Mouse (Mus musculus): ENCODE data around the gene Eif4e2.

Eif4e2 gene

GRCm38 (mm10) chr1:87258484-87258883 lies 44.8 kb downstream of the Eif4e2 start:
- in situ Hi-C loops (cut with MboI, MseI): no loop called here

DNA sequence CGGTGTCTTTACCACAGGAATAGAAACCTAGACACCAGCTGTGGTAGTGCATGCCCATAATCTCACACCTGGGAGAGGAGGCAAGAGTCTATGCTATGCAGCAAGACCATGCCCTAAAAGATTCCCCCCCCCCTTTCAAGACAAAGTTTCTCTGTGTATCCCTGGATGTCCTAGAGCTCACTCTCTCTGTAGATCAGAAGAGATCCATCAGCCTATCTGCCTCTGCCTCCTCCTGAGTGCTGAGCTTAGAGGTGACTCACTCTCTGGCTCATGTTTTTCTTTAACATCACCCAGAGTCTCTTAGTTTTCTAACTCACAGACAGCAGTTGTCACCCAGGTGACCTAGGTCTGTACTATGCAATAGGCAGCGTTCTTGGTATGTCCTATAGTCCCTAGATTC lies 45.6 kb downstream of the Eif4e2 start:
- in situ Hi-C loops (cut with MboI, MseI): no loop called here

GRCm38 (mm10) chr1:87263257-87263656 lies 49.5 kb downstream of the Eif4e2 start:
- in situ Hi-C loops (cut with MboI, MseI): no loop called here

DNA sequence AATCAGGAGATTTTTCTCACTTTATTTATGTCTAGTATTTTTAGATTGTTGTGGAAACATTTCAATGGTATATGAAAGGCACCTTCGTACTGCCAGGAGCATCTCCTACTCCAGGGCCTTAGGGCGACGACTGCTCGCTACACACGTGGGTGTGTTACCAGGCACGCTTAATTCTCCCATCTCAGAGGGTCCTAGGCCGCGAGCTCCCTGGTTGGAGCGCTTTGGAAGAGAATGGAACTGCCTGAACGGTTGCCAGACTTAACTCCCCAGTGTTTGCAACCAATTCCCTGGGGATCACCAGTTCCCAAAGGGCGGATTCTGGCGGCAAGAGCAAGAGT lies 50.1 kb downstream of the Eif4e2 start:
- in situ Hi-C loops (cut with MboI, MseI): no loop called here

- in situ Hi-C loops (cut with MboI, MseI): no loop called here
These were observed 50.7 kb downstream of the Eif4e2 start, which contains the start of gene Efhd1 for GRCm38 (mm10) chr1:87264134-87265006. TSS of gene Efhd1 (plus strand) at chr1:87264363.

DNA sequence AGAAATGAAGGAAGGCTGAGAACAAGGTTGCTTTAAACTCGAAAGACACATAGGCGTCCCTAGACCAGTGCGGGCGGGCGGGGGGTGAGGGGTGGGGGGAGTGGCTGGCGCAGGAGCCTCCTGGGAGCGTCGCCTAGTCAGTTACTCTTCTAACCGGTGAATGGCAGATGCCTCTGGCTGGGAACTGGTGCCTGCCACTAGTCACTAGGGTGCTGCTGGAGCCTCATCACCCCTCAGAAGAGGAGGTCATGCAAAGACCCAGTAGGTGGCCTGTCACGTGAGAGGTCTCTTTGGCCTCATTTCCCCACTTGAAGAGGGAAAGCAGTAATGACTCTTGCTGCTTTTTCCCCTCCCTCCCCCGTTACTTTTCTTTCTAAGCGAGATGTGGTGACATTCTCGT lies 51.5 kb downstream of the Eif4e2 start:
- in situ Hi-C loops (cut with MboI, MseI): no loop called here

- in situ Hi-C loops (cut with MboI, MseI): no loop called here
These were observed 52.8 kb downstream of the Eif4e2 start for GRCm38 (mm10) chr1:87266296-87267090.

GRCm38 (mm10) chr1:87270204-87270603 lies 56.5 kb downstream of the Eif4e2 start:
- in situ Hi-C loops (cut with MboI, MseI): no loop called here

DNA sequence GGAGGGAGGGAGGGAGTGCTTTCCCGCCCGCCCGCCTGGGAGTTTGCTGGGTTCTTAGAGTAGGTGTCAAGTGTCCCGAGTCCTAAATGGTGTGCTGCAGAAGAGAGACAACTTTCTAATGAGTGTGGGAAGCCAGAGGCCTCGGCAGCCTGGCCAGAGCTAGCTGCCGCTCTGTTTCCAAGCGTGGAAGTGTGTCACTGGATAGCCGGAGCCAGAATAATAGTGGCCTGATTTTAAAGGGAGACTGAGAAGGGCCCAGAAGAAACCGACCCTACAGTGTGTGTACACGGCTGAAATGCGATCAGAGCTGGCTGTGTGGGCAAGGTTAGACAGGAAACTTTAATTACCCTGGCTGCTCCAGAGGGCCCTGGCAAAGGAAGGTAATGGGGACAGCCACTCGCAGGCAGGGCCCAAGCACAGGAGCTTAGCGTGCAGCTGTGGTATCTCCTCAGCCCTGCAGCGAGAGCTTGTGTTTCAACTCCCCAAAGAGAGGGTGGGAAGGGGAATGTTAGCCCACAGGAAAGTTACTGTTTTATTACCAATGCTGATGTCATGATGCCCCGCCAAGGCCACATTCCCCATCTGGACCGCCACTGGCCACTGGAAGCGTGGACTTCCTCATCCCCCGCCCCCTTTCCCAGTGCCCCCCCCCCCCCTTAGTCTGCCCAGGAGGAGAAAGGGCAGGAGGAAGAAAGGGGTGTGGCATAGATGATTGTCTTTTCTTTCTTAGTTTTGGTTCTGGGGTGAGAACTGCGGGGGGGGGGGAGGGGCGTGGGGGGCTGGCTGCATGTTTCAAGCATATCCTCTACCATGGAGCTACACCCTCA lies 57.1 kb downstream of the Eif4e2 start:
- in situ Hi-C loops (cut with MboI, MseI): no loop called here

GRCm38 (mm10) chr1:87271596-87271995 lies 57.9 kb downstream of the Eif4e2 start:
- in situ Hi-C loops (cut with MboI, MseI): no loop called here

DNA sequence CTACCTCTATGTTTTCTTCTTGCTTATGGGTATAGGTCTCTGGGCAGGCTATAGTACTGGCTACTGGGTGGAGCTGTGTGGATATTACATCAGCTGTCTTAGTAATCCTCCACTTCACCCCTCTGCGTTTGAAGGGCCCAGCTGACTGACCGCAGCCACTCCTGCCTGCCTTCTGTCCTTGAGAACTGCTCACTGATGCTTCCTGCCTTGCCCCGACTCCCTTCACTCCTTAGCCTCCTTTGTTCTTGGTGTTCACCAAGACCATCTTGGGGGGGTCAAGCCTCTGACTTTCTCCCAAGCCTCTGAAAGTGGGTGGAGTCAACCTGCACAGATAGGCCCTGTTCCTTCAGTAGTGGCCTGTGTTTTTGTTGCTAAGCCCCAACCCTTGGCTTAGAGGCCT lies 58.7 kb downstream of the Eif4e2 start:
- in situ Hi-C loops (cut with MboI, MseI): no loop called here

DNA sequence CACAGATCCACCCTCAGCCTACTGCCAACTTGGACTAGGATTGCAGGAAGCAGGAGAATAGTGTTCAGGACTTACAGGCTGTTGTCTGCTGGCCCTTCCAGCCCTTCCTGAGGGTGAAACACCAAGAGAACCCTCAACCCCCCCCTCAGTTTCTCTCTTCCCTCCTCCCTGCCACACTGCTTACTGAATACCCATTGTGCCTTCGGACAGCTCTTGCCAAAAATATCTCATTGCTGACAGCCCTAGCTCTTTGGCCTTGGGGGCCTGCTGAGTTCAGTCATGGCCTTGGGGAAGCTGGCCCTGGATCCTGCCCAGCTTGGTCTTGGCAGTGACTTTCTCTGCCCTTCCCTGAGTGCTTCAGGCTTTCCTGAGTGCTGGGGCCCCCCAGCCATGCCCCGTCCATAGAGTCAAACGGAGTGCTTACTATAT lies 59.8 kb downstream of the Eif4e2 start:
- in situ Hi-C loops (cut with MboI, MseI): no loop called here

GRCm38 (mm10) chr1:87274134-87274533 lies 60.4 kb downstream of the Eif4e2 start:
- in situ Hi-C loops (cut with MboI, MseI): no loop called here

DNA sequence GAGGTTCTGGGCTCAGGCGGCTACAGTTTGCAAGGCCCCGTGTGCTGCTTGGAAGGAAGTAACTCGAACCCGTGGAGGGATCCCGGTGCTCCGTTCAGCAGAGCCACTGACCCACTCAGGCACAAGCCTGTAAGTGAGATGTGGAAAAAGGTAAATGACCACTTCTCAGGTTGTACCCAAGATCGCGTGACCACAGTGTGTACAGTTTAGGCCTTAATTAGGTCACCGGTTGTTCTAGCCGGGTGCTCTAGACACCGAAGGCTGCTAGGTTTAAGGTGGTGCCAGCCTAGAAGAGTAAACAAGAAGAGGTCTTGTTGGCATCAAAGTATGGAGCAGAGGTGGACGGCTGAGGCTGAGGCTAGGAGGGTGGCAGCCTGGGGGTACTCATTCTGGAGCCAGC lies 61.4 kb downstream of the Eif4e2 start:
- in situ Hi-C loops (cut with MboI, MseI): no loop called here

DNA sequence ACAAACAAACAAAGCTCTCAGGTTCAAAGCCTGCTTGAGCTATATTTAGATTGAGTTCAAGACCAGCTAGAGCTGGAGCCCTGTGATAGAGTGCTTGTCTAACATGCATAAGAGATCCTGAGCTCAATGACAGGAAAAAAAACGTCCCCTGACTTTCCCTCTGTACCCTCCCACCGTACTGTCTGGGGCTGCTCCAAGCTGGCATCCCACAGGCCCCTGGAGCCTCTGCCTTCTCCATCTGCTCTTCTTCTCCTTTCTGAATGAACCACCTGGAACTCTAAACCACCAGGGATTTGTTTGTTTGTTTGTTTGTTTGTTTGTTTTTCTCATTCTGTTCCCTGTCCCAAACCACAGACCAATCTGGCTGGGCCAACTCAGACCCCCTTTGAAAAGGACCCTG lies 62.3 kb downstream of the Eif4e2 start:
- in situ Hi-C loops (cut with MboI, MseI): no loop called here

DNA sequence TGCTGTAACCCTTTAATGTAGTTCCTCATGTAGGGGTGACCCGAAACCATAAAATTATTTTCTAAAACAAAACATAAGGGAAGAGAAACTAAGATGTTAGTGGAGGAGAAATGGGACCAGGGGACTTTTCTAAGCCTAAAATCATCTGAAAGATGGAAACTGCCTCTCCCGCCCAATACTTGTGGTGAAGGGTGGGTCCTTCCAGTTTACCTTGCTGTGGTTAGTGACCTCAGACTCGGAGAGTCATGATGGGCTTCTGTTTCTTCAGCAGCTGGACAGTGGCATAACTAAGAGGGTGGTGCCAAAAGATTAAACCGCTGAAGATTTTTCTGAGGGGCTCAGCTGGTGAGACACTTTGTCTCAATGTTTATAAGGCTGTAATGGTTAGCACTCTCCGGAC lies 66.6 kb downstream of the Eif4e2 start:
- in situ Hi-C loops (cut with MboI, MseI): no loop called here

DNA sequence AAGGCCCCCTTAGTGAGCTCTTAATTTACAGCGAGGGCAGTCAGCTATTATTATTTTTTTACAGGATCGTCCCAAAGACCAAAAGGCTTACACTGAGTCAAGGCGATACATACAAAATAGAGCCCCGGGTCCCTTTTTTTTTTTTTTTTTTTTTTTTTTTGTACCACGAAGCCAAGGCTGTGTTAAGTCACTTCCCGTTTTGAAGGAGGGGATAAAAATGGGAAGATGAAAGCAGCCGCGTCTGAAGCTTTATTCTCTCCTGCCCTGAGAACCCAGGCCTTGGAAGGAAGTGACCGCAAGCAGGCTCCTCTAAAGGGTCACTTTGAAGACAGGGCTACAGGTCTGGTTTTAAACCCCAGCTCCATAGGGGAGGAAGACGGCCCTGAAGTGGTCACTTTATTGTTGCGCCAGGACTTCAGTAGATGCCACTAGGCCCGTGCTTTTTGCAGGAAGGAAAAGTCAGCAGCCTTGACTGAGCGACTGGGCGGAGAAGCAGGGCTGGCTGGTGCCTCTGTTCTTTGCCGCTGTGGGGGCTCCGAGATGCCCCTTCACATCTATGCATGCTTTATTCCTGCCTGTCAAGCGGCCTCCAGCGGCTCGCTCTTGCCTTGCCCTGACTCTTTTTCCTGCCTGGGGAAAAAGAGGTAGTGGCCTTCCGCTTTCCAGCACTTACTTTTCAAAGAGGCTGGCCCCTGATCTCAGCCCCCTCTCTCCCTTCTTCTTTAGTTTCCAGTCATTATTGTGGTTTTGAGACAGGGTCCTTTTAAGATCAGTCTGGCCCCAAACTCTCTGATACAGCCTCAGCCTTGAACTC lies 68.1 kb downstream of the Eif4e2 start:
- in situ Hi-C loops (cut with MboI, MseI): no loop called here

DNA sequence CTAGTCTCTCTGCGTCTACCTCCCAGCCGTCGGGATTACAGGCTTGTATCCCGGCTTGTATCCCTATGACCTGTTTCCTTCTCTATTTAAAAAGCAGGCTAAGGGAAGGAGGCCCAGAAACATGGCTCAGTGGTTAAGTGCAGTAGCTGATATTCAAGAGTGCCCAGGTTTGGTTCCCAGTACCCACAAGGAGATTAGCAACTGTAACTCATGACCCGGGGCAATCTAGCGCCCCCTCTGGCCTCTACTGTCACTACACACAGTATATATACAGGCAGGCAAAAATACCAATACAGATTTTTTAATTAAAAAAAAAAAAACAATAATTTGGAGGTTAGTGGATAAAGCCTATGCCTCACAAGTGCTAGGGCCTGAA lies 68.7 kb downstream of the Eif4e2 start:
- in situ Hi-C loops (cut with MboI, MseI): no loop called here

DNA sequence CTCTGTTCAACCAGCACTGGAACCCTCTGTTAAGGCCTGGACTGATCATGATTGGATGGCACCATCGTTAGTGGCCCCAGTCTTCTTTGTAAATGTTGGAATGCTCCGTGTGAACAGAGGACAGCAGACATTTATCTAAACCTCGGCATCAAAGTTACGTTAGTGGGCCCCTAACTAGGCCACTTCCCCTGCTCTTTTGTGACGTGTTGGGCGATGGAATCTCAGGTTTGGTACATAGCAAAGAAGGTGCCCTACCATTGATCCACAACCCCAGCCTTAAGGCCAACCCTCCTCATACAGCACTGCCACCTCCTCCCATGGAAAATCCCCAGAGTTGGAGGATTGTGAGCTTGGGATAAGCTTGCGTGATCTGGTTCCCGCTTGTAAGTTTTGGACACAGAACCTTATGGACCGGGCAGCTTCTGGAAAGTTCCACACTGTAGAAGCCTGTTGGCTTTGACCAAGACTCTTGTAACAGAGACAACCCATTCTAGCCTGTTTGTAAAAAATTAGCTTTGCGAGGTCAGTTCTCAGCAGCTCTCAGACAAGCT lies 69.8 kb downstream of the Eif4e2 start:
- in situ Hi-C loops (cut with MboI, MseI): no loop called here

DNA sequence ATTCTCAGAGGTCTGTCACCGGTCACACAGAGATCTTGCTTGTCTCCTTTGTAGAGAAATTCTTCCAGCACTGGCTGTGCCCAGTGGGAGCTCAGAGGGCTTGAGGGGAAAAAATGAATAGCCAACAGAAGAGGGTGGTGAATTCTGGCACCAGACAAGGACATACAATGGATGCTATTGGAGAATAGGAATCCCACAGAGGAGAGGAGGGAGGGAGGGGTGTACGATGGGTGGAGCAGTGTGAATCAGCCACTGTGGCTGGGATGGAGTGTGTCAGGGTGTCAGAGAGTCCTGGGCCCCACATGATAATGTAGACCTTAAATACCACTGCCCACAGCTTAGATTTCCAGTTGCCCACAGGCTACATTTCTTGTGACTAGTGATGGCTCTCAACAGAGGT lies 73.4 kb downstream of the Eif4e2 start:
- in situ Hi-C loops (cut with MboI, MseI): no loop called here
